Mouse (Mus musculus) neural tube, embryonic 11.5 days (tissue): ENCODE data around the gene Gm20388. TPM values are rescaled to one million over a fixed set of nuclear protein-coding genes. Genes with fewer than 3 reads are reported as not detected.

Experiments
- ATAC-seq: fragments of 200-750 bp; cut with Nextera tagmentation; 2 replicates; pipeline ENCODE4 v1.8.0; 2017; ENCODE audit warnings: moderate number of reproducible peaks, mild to moderate bottlenecking, moderate TSS enrichment, moderate library complexity; ENCODE audit not compliant: insufficient read depth, low FRiP score, low TSS enrichment
- DNase-seq: peaks from one replicate; pipeline ENCODE4 v3.0.0-alpha.2; 2015; ENCODE audit warnings: low spot score
- H3K27ac ChIP-seq: fragments of 300-500 bp; sonication (generic); 2 replicates; pipeline ENCODE4 v1.5.1; 2014; ENCODE audit warnings: low read depth, mild to moderate bottlenecking, low read length
- H3K27me3 ChIP-seq: fragments of 300-500 bp; sonication (generic); 2 replicates; pipeline ENCODE4 v1.6.1; 2014; ENCODE audit warnings: mild to moderate bottlenecking, low read length, mixed read lengths; ENCODE audit not compliant: control insufficient read depth, insufficient read depth
- H3K36me3 ChIP-seq: fragments of 300-500 bp; sonication (generic); 2 replicates; pipeline ENCODE4 v1.6.1; 2014; ENCODE audit warnings: mild to moderate bottlenecking, low read length, moderate library complexity, mixed read lengths; ENCODE audit not compliant: control insufficient read depth, insufficient read depth
- H3K4me1 ChIP-seq: fragments of 300-500 bp; sonication (generic); 2 replicates; pipeline ENCODE4 v1.6.1; 2014; ENCODE audit warnings: low read length, mixed read lengths; ENCODE audit not compliant: control insufficient read depth, insufficient read depth
- H3K4me2 ChIP-seq: fragments of 300-500 bp; sonication (generic); 2 replicates; pipeline ENCODE4 v1.6.1; 2014; ENCODE audit warnings: low read depth, mild to moderate bottlenecking, moderate library complexity
- H3K4me3 ChIP-seq: fragments of 300-500 bp; sonication (generic); 2 replicates; pipeline ENCODE4 v1.5.1; 2014; ENCODE audit warnings: low read depth, low read length
- H3K9ac ChIP-seq: fragments of 300-500 bp; sonication (generic); 2 replicates; pipeline ENCODE4 v1.6.1; 2014; ENCODE audit warnings: mild to moderate bottlenecking, low read length
- H3K9me3 ChIP-seq: fragments of 300-500 bp; sonication (generic); 2 replicates; pipeline ENCODE4 v1.6.1; 2016; ENCODE audit warnings: low read length; ENCODE audit not compliant: control insufficient read depth
- WGBS: fragments of 180-500 bp; shearing (Covaris S2); extraction: QIAGEN DNeasy Blood & Tissue Kit; methylation state at CpG from one replicate; pipeline ENCODE4 v1.1.7; 2014; 5-methylcytosine and 5-hydroxymethylcytosine counted together
- polyA plus RNA-seq: library from polyadenylated mRNA; unstranded; fragments of >200 nt; fragmentation: Nextera tagmentation; extraction: Ambion mirVana; gene quantifications from 2 replicates; pipeline ENCODE4 v1.2.1, GENCODE M21; 2014

Gm20388 gene
- polyA plus RNA-seq, 1 experiment from 2014 or later = not detected

DNA sequence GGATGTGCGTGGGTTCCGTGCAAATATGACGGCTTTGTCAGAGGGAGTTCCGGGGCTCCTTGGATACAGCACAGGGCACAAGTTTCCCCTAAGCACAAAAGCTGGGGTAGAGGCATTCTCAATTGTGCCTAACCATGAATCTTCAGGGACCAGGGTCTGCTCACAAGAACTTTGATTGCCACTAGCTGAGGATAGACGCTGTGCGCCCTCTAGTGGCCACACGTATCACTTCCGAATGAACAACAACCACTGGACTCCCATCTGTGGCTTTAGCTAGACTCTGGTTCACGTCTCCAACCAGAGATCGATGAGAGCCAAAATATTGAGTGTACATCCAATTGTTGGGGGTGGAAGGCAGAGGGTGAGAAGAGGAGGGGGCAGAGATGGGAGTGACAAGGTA, 2015.0 kb downstream of the Gm20388 start:
- 29% methylated on average over 10 of the region's 10 CpGs for WGBS
- Histone ChIP-seq H3K36me3 (no peaks in the 10 kb centered on the region), H3K4me1 (no peaks in the 10 kb centered on the region), H3K9ac (no peak overlapping the region), H3K4me2 (no peak overlapping the region), H3K9me3 (no peaks in the 10 kb centered on the region), H3K27ac (no peak overlapping the region), H3K4me3 (no peak overlapping the region), H3K27me3 (no peaks in the 10 kb centered on the region)
- DNase-seq = peak; percentile 80
- no peak for ATAC-seq

DNA sequence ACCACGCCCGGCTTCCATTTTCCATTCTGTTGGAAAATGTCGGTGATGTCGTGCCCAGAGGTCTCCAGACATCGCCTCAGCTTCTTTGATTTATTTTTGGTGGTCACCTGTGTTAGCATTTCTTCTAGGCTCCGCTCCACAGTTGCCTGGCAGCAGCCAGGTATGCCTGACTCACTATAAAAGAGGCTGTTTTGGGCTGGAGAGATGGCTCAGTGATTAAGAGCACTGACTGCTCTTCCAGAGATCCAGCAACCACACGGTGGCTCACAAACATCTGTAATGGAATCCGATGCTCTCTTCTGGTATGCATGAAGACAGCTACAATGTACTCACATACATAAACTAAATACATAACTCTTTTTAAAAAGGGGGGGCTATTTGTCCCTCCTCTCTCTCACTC, 2015.6 kb downstream of the Gm20388 start:
- no peaks in the 10 kb centered on the region for H3K27me3 ChIP-seq
- no peaks in the 10 kb centered on the region for H3K9me3 ChIP-seq
- H3K4me2 ChIP-seq = no peak overlapping the region
- DNase-seq (no peak), ATAC-seq (no peak)
- no peaks in the 10 kb centered on the region for H3K4me1 ChIP-seq
- 66% methylated on average over 8 of the region's 8 CpGs for WGBS
- no peak overlapping the region for H3K9ac ChIP-seq
- no peak overlapping the region for H3K27ac ChIP-seq
- H3K4me3 ChIP-seq = no peak overlapping the region
- no peaks in the 10 kb centered on the region for H3K36me3 ChIP-seq

DNA sequence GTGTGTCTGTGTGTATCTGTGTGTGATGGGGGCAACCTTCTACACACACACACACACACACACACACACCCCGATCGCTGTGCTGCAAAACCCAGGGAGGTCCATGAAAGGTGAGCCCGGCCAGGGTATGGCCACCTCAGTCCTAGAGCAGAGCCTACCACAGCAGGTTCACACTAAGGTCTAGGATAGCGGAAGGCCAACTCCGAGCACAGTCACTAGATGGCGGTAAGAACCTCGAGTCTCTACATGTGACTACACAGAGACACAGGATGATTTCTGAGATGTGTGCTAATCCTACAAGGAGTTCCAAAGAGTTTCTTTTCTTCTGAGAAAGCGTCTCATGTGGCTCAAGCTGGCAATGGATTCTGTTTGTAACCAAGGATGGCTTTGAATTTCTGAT, 2016.7 kb downstream of the Gm20388 start:
- H3K4me3 ChIP-seq = no peak overlapping the region
- H3K4me1 ChIP-seq = no peaks in the 10 kb centered on the region
- no peak overlapping the region for H3K27ac ChIP-seq
- H3K27me3 ChIP-seq = no peaks in the 10 kb centered on the region
- WGBS = 41% methylated on average over 8 of the region's 8 CpGs
- H3K9me3 ChIP-seq = no peaks in the 10 kb centered on the region
- DNase-seq = peak; percentile 56
- no peaks in the 10 kb centered on the region for H3K36me3 ChIP-seq
- ATAC-seq = no peak
- H3K4me2 ChIP-seq = no peak overlapping the region
- no peak overlapping the region for H3K9ac ChIP-seq

DNA sequence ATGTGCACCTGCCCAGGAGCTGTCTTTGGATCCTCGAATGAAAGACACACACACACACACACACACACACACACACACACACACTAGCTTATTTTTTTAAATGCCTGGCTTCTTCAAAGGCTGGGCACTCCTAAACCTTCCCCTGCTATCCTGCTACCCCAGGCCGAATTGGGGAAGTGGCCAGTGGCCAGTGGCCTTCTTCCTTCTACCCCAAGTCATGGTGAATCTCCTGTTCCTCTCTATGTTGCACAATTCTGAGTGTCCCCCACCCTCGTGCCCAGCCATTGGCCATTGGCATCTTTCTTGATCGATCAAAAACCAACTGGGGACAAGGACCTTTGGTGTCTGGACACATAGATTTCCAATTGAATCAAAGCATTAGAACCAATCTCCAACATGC, 2019.4 kb downstream of the Gm20388 start:
- 81% methylated on average over 4 of the region's 4 CpGs for WGBS
- no peak overlapping the region for H3K4me2 ChIP-seq

DNA sequence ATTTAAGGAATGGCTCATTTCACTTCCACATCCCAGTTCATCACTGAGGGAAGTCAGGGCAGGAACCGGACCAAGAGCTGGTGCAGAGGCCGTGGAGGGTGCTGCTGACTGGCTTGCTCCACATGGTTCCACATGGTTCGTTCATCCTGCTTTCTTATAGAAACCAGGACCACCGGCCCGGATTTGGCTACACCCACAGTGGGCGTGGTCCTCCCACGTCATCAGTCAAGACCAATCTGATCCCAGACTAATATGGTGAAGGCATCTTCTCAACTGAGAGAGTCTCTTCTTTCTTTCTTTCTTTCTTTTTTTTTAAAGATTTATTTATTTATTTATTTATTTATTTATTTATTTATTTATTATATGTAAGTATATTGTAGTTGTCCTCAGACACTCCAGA, 2020.9 kb downstream of the Gm20388 start:
- Histone ChIP-seq H3K9ac (no peak overlapping the region), H3K27me3 (no peaks in the 10 kb centered on the region), H3K4me2 (no peak overlapping the region), H3K4me3 (no peak overlapping the region), H3K9me3 (no peaks in the 10 kb centered on the region), H3K27ac (no peak overlapping the region), H3K4me1 (peaks cover 3% of the 10 kb centered on the region; the same call in 1 of the 2 replicates), H3K36me3 (no peaks in the 10 kb centered on the region)
- 84% methylated on average over 7 of the region's 7 CpGs for WGBS
- DNase-seq = no peak
- ATAC-seq = no peak

More for the DNA sequence above, 2019.4 kb downstream of the Gm20388 start:
- DNase-seq (no peak), ATAC-seq (no peak)
- no peaks in the 10 kb centered on the region for H3K36me3 ChIP-seq
- no peak overlapping the region for H3K9ac ChIP-seq
- no peaks in the 10 kb centered on the region for H3K27me3 ChIP-seq
- no peaks in the 10 kb centered on the region for H3K9me3 ChIP-seq
- no peak overlapping the region for H3K4me3 ChIP-seq
- H3K27ac ChIP-seq = no peak overlapping the region
- peaks cover 2% of the 10 kb centered on the region; the same call in 1 of the 2 replicates for H3K4me1 ChIP-seq

DNA sequence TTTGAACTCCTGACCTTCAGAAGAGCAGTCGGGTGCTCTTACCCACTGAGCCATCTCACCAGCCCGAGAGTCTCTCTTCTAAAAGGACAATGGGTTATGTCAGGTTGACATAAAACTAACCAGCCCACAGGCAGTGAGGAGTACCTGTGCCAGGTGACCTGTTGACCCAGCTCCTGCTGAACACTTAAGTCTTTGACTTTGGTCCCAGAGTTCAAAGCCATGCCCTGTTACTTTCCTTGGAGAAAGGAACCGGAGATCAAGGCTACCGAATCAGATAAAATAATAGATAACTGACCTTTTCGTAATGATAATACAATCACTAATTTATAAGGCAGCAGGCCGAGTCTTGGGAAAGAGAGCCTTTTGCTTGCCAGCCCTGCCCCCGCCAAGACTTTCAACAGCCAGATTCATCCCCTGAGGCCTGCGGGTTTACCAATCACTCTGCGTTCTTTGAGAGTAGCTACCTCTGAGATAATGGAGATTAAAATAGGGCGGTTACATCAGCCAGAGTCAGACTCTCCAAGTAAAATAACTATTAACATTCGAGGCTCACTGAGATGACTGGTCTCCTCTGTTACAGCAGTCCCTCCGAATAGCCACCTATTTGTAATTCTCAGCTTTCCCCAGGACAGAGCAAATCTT, 2021.5 kb downstream of the Gm20388 start:
- Histone ChIP-seq H3K27ac (no peak overlapping the region), H3K9ac (no peak overlapping the region), H3K9me3 (no peaks in the 10 kb centered on the region), H3K4me1 (peaks cover 7% of the 10 kb centered on the region; the same call in 1 of the 2 replicates), H3K27me3 (no peaks in the 10 kb centered on the region), H3K4me3 (no peak overlapping the region), H3K4me2 (no peak overlapping the region), H3K36me3 (no peaks in the 10 kb centered on the region)
- 82% methylated on average over 12 of the region's 12 CpGs for WGBS
- no peak for DNase-seq
- ATAC-seq = no peak

DNA sequence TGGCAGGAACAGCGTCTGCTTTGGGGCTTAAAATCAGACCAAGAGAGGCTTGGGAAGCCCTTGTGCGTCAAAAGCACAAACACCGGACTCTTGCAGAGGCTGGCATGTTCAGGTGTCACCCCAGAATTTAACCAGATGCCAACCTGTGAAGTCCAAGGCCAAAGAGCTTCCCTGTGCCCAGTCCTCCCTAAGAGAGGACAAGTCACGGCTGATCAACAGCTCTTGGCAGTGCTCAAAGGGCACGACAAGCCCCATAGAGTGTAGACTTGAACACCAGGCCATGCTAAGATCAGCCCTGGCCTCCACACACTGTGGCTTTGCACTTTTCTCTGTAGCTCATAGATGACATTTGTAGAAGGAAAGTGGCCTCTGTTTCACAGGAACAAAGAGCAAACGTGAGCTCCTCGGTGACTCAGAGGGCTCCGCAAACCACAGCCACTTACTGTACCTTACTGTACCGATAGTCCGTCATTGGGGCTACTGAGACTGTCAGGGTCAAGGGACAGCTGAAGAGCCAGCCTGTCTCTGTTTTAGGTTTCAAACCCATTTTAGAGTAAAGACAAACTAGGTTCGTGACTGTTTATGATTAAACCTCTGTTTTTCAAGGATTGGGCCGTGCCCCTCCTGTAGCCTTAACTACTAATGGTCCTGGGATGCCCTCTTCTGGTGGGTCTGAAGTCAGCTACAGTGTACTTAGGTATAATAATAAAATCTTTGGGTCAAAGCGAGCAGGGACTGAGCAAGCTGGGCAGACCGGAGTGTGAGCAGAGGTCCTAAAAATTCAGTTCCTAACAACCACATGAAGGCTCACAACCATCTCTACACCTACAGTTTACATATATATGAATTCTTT, 2022.3 kb downstream of the Gm20388 start:
- 87% methylated on average over 14 of the region's 14 CpGs for WGBS
- H3K9me3 ChIP-seq = no peaks in the 10 kb centered on the region
- no peak for ATAC-seq

DNA sequence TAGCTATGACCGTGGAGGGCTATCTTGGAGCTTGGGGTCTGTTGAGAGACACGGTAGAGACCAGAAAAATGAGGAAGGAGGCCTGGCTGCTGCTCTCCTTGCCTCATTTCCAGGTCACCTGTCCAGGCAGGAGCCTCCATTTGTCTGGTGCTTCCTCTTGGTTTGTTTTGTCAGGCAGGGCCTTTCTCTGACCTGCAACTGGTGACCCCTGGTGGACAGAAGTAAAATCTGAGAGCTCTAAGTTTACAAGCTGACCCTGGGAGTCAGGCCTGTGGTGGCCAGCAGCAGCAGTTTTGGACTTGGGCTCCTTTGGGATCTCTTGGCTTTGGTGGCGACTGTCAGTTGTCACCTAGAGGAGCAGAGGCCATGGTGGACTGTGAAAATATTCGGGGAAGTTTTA, 2023.9 kb downstream of the Gm20388 start:
- WGBS = 37% methylated on average over 4 of the region's 4 CpGs
- no peak for ATAC-seq
- Histone ChIP-seq H3K9ac (no peak overlapping the region), H3K27me3 (no peaks in the 10 kb centered on the region), H3K4me3 (no peak overlapping the region), H3K27ac (no peak overlapping the region), H3K9me3 (no peaks in the 10 kb centered on the region), H3K4me2 (no peak overlapping the region), H3K36me3 (no peaks in the 10 kb centered on the region), H3K4me1 (peaks cover 7% of the 10 kb centered on the region; the same call in 1 of the 2 replicates)
- peak; percentile 49 for DNase-seq

More for the DNA sequence above, 2022.3 kb downstream of the Gm20388 start:
- Histone ChIP-seq H3K27ac (no peak overlapping the region), H3K4me3 (no peak overlapping the region), H3K4me2 (no peak overlapping the region), H3K4me1 (peaks cover 7% of the 10 kb centered on the region; the same call in 1 of the 2 replicates), H3K27me3 (no peaks in the 10 kb centered on the region), H3K36me3 (no peaks in the 10 kb centered on the region), H3K9ac (no peak overlapping the region)
- no peak for DNase-seq

DNA sequence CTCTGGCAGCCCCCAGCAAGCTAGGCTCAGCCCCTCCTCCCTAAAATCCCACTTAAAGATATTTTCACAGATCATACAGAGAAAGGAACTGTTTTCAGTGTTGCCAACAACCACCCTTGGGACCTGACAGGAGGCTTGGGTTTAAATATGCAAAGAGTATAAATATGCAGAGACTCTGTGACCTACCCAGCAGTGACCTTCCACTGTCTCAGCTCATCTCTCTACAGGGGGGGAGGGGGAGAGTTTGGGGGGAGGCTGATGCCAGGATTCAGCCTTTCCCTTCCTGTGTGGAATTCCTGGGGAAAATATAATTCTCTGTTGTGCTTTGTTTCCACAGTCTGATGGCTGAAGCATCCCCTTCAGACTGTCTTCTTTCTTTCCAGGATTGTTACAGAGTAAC, 2024.3 kb downstream of the Gm20388 start:
- ATAC-seq = no peak
- no peaks in the 10 kb centered on the region for H3K36me3 ChIP-seq
- no peak for DNase-seq
- peaks cover 7% of the 10 kb centered on the region; the same call in 1 of the 2 replicates for H3K4me1 ChIP-seq
- no peaks in the 10 kb centered on the region for H3K9me3 ChIP-seq
- no peak overlapping the region for H3K9ac ChIP-seq
- no peak overlapping the region for H3K27ac ChIP-seq
- H3K27me3 ChIP-seq = no peaks in the 10 kb centered on the region
- H3K4me3 ChIP-seq = no peak overlapping the region
- H3K4me2 ChIP-seq = no peak overlapping the region
